Mouse (Mus musculus) frontal cortex, postnatal 25 days (tissue): Measurements from ENCODE around the gene Vmac.

Experiments used
- DNase-seq, 2 experiments: peaks; one replicate each; pipeline ENCODE4 v3.0.0; 2022; ENCODE audit warnings: low spot score in 2 of 2

Vmac gene

GRCm38 (mm10) chr17:56740118-56740787 lies 22.4 kb upstream of the Vmac start:
- DNase-seq, result no peak

GRCm38 (mm10) chr17:56738221-56738620 lies 20.4 kb upstream of the Vmac start:
- no peak for DNase-seq

GRCm38 (mm10) chr17:56736534-56736933 lies 18.7 kb upstream of the Vmac start:
- DNase-seq, result no peak

GRCm38 (mm10) chr17:56729656-56730055 lies 11.8 kb upstream of the Vmac start:
- no peak for DNase-seq

- no peak for DNase-seq
Observed at GRCm38 (mm10) chr17:56729151-56729550, 11.3 kb upstream of the Vmac start.

- DNase-seq, result no peak
Observed at GRCm38 (mm10) chr17:56728117-56728516, 10.3 kb upstream of the Vmac start.

GRCm38 (mm10) chr17:56727659-56728058 lies 9.8 kb upstream of the Vmac start:
- no peak for DNase-seq

- DNase-seq, result no peak
Observed at GRCm38 (mm10) chr17:56727029-56727649, 9.3 kb upstream of the Vmac start.

- no peak for DNase-seq
Observed at GRCm38 (mm10) chr17:56723419-56724161, 5.8 kb upstream of the Vmac start.

GRCm38 (mm10) chr17:56722441-56722840 lies 4.6 kb upstream of the Vmac start:
- DNase-seq, result no peak

- DNase-seq, result peak; percentile 93 to 95
Observed at GRCm38 (mm10) chr17:56716655-56717362, 1.0 kb downstream of the Vmac start.

- DNase-seq, result peak in 1 of 2 experiments; percentile 23
Observed at GRCm38 (mm10) chr17:56715914-56716654, 1.7 kb downstream of the Vmac start.

GRCm38 (mm10) chr17:56715360-56715759 lies 2.5 kb downstream of the Vmac start:
- DNase-seq, result no peak

GRCm38 (mm10) chr17:56709708-56710107 lies 8.1 kb downstream of the Vmac start:
- DNase-seq, result no peak

- no peak for DNase-seq
Observed at GRCm38 (mm10) chr17:56708692-56709091, 9.1 kb downstream of the Vmac start.

GRCm38 (mm10) chr17:56706515-56706914 lies 11.3 kb downstream of the Vmac start:
- DNase-seq, result no peak

- DNase-seq, result no peak
Observed at GRCm38 (mm10) chr17:56703038-56703437, 14.8 kb downstream of the Vmac start.

GRCm38 (mm10) chr17:56700451-56700850 lies 17.4 kb downstream of the Vmac start:
- no peak for DNase-seq

- peak; percentile 24 to 53 for DNase-seq
Observed at GRCm38 (mm10) chr17:56693851-56694310, 23.9 kb downstream of the Vmac start.

- DNase-seq, result no peak
Observed at GRCm38 (mm10) chr17:56693395-56693794, 24.4 kb downstream of the Vmac start.

- no peak for DNase-seq
Observed at GRCm38 (mm10) chr17:56688689-56689088, 29.1 kb downstream of the Vmac start.
